11 mouse cellular contexts compared by ENCODE assay signal in the genomic region with DNA sequence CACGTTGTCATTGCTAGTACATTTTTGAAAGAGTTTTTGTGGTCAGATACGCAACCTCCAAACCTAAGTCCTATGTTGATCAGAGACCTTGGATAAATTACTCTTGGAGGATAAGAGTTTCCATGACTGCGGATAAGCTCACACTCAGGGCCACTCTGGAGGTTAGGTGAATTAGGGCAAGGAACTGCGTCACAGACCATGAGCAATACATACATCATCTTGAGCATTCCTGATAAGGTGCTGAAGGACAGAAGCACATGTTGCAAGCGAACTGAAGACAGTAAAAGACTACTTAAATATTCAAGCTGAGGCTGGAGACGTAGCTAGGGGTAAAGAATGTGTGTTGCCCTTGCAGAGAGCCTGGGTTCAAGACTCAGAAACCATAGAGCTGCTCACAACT. TPM values are rescaled to one million over a fixed set of nuclear protein-coding genes. Genes with fewer than 3 reads are reported as not detected.
A peak's percentile ranks its signal among the peaks of the same experiment; 100 is the strongest.
DNase-seq lines count a peak whose midpoint lies in the region; ATAC-seq and TF ChIP-seq lines count a peak whose summit lies in the region.
"Had no signal": no experiment of that assay in that cellular context is flagged by ENCODE, and none has a peak within 500 bp of the region (broad histone marks: within the 10 kb centered on the region; RNA-seq: fewer than 3 reads in every experiment).

No protein-coding gene starts in this region.

- no peak for TF ChIP-seq EP300 in stomach, postnatal 0 days (optimal IDR thresholded peaks at IDR 0.05)

- H3K9me3 ChIP-seq in stomach, embryonic 14.5 days (ENCODE audit: control insufficient read depth, low read depth, low read length): no peaks in the 10 kb centered on the region
- no peaks in the 10 kb centered on the region for H3K9me3 ChIP-seq in stomach, postnatal 0 days (ENCODE audit: control insufficient read depth, low read length)
- no peaks in the 10 kb centered on the region for H3K9me3 ChIP-seq in intestine, embryonic 15.5 days
- H3K9me3 ChIP-seq: hindbrain, embryonic 15.5 days; limb, embryonic 15.5 days had no signal

- 63% methylated on average over 6 of the region's 6 CpGs for WGBS in stomach, embryonic 14.5 days
- 68% methylated on average over 6 of the region's 6 CpGs for WGBS in stomach, postnatal 0 days
- 63% methylated on average over 6 of the region's 6 CpGs for WGBS in intestine, embryonic 15.5 days

- H3K4me3 ChIP-seq in gastrocnemius, adult 2 months: peak overlapping the region; percentile 96; the same call in 1 of the 2 replicates
- no peak overlapping the region for H3K4me3 ChIP-seq in stomach, embryonic 14.5 days (ENCODE audit: low read depth, low read length)
- H3K4me3 ChIP-seq in stomach, postnatal 0 days (ENCODE audit: low read depth, low read length): no peak overlapping the region
- no peak overlapping the region for H3K4me3 ChIP-seq in intestine, embryonic 15.5 days (replicated peaks)

- H3K4me2 ChIP-seq in stomach, embryonic 14.5 days (replicated peaks; ENCODE audit: low read depth, low read length): 0 out of 2 replicates have a peak overlapping the region, but pooled peaks have one; percentile 69
- no peak overlapping the region for H3K4me2 ChIP-seq in stomach, postnatal 0 days (replicated peaks; ENCODE audit: low read depth)
- H3K4me2 ChIP-seq in intestine, embryonic 15.5 days (replicated peaks): no peak overlapping the region

- TF ChIP-seq CTCF in gastrocnemius, adult 2 months (IDR thresholded peaks at IDR 0.05): no peak
- TF ChIP-seq CTCF in stomach, postnatal 0 days (IDR thresholded peaks at IDR 0.05; ENCODE audit: low read depth): no peak

- H3K27me3 ChIP-seq in stomach, embryonic 14.5 days (ENCODE audit: control insufficient read depth, insufficient read depth, low read length): no peaks in the 10 kb centered on the region
- no peaks in the 10 kb centered on the region for H3K27me3 ChIP-seq in stomach, postnatal 0 days (ENCODE audit: control insufficient read depth, insufficient read depth, low read length)
- H3K27me3 ChIP-seq in intestine, embryonic 15.5 days (replicated peaks): no peaks in the 10 kb centered on the region
- H3K27me3 ChIP-seq: hindbrain, embryonic 15.5 days; limb, embryonic 15.5 days; neural tube, embryonic 13.5 days had no signal

- no peak overlapping the region for H3K9ac ChIP-seq in stomach, embryonic 14.5 days (replicated peaks; ENCODE audit: low read depth, low read length)
- no peak overlapping the region for H3K9ac ChIP-seq in stomach, postnatal 0 days (ENCODE audit: low read length)
- no peak overlapping the region for H3K9ac ChIP-seq in intestine, embryonic 15.5 days

- DNase-seq in gastrocnemius, adult 2 months: no peak
- DNase-seq in gastrocnemius, postnatal 14 days: no peak
- peak; percentile 34 for DNase-seq in kidney, adult 9 months
- no peak for DNase-seq in kidney, postnatal 14 days
- DNase-seq in stomach, postnatal 0 days (ENCODE audit: low spot score): no peak
- DNase-seq in retina, embryonic 14.5 days (ENCODE audit: low spot score): no peak

- peaks cover 21% of the 10 kb centered on the region for H3K4me1 ChIP-seq in stomach, embryonic 14.5 days (ENCODE audit: control insufficient read depth, insufficient read depth, low read length)
- 0 out of 2 replicates have a peak, but pooled peaks cover 5% of the 10 kb centered on the region for H3K4me1 ChIP-seq in stomach, postnatal 0 days (replicated peaks; ENCODE audit: control insufficient read depth, insufficient read depth)
- H3K4me1 ChIP-seq in intestine, embryonic 15.5 days (replicated peaks): peaks cover 6% of the 10 kb centered on the region; the same call in 1 of the 2 replicates

- no peak for ATAC-seq in stomach, embryonic 14.5 days (ENCODE audit: insufficient number of reproducible peaks, insufficient read depth, low FRiP score, low read depth)
- no peak for ATAC-seq in stomach, postnatal 0 days (ENCODE audit: low FRiP score, low TSS enrichment)
- ATAC-seq in intestine, embryonic 15.5 days: no peak

- H3K27ac ChIP-seq in gastrocnemius, adult 2 months: peak overlapping the region; percentile 96
- no peak overlapping the region for H3K27ac ChIP-seq in stomach, embryonic 14.5 days (ENCODE audit: low read length)
- no peak overlapping the region for H3K27ac ChIP-seq in stomach, postnatal 0 days (replicated peaks)
- no peak overlapping the region for H3K27ac ChIP-seq in intestine, embryonic 15.5 days

- H3K36me3 ChIP-seq in stomach, embryonic 14.5 days (ENCODE audit: control insufficient read depth, insufficient read depth, low read length): no peaks in the 10 kb centered on the region
- no peaks in the 10 kb centered on the region for H3K36me3 ChIP-seq in stomach, postnatal 0 days (ENCODE audit: control insufficient read depth, insufficient read depth, low read length)
- H3K36me3 ChIP-seq in intestine, embryonic 15.5 days: no peaks in the 10 kb centered on the region
- H3K36me3 ChIP-seq: hindbrain, embryonic 15.5 days; limb, embryonic 15.5 days; neural tube, embryonic 13.5 days had no signal

- intact Hi-C loops in gastrocnemius, adult 2 months (cut with DNase I): no loop called here
- intact Hi-C loops in gastrocnemius, postnatal 14 days (cut with DNase I; ENCODE audit: low total_unique reads): no loop called here

RNA-seq across cellular contexts. Expression of a gene that starts 0.8 kb away (rescaled TPM):
- 10 to 100 TPM; 37.0 to 47.5 TPM for total RNA-seq in gastrocnemius, adult 2 months (2021)
- 10 to 100 TPM; 36.7 to 42.8 TPM for total RNA-seq in gastrocnemius, postnatal 14 days (2021)
- 75.2 and 77.8 TPM in 2 replicates for polyA plus RNA-seq in stomach, embryonic 14.5 days (2014; fragmentation: Nextera tagmentation; extraction: Ambion mirVana)
- polyA plus RNA-seq in stomach, postnatal 0 days (2015; fragmentation: Nextera tagmentation; extraction: Ambion mirVana): 143 TPM in 2 replicates
- polyA plus RNA-seq in intestine, embryonic 15.5 days (2015; fragmentation: Nextera tagmentation; extraction: Ambion mirVana): 78.0 and 89.6 TPM in 2 replicates
